In genomic region chr8:12105106-12105901, GRCm38 (mm10) we compare ENCODE assay signal across 12 mouse cellular contexts.
DNase-seq lines count a peak whose midpoint lies in the region; ATAC-seq and TF ChIP-seq lines count a peak whose summit lies in the region.
"Had no signal": no experiment of that assay in that cellular context is flagged by ENCODE, and none has a peak within 500 bp of the region (broad histone marks: within the 10 kb centered on the region; RNA-seq: fewer than 3 reads in every experiment).

No protein-coding gene starts in this region.

- no peak for TF ChIP-seq EP300 in stomach, postnatal 0 days (optimal IDR thresholded peaks at IDR 0.05)

- H3K9ac ChIP-seq in forebrain, embryonic 13.5 days = peak overlapping the region; percentile 35; the same call in 1 of the 2 replicates
- peak overlapping the region; percentile 31; the same call in 1 of the 2 replicates for H3K9ac ChIP-seq in midbrain, embryonic 11.5 days (ENCODE audit: low read length)
- no peak overlapping the region for H3K9ac ChIP-seq in stomach, postnatal 0 days (ENCODE audit: low read length)

- no peak for DNase-seq in layer of hippocampus, adult 2 months (ENCODE audit: low spot score in 2 of 2)
- DNase-seq in layer of hippocampus, postnatal 25 days (ENCODE audit: extremely low spot score in 1 of 2, low spot score in 1 of 2) = no peak
- DNase-seq in midbrain, embryonic 11.5 days (ENCODE audit: low spot score, missing footprints) = peak; percentile 93
- DNase-seq in stomach, postnatal 0 days (ENCODE audit: low spot score) = no peak
- no peak for DNase-seq in adrenal gland, adult 8-10 months
- DNase-seq in cerebellum, adult 18-20 months = no peak
- DNase-seq: cerebellum, adult 2 months; heart, postnatal 4 days; right cerebral cortex, postnatal 14 days; thymus, postnatal 36 days had no signal

- H3K27me3 ChIP-seq in forebrain, embryonic 13.5 days = peaks cover 41% of the 10 kb centered on the region
- peaks cover 17% of the 10 kb centered on the region for H3K27me3 ChIP-seq in midbrain, embryonic 11.5 days (ENCODE audit: control insufficient read depth, insufficient read depth, low read length)
- no peaks in the 10 kb centered on the region for H3K27me3 ChIP-seq in stomach, postnatal 0 days (ENCODE audit: control insufficient read depth, insufficient read depth, low read length)

- H3K4me3 ChIP-seq in layer of hippocampus, adult 2 months = no peak overlapping the region
- H3K4me3 ChIP-seq in forebrain, embryonic 13.5 days = no peak overlapping the region
- H3K4me3 ChIP-seq in midbrain, embryonic 11.5 days (ENCODE audit: low read depth, low read length) = no peak overlapping the region
- H3K4me3 ChIP-seq in stomach, postnatal 0 days (ENCODE audit: low read depth, low read length) = no peak overlapping the region

- peaks cover 45% of the 10 kb centered on the region for H3K4me1 ChIP-seq in forebrain, embryonic 13.5 days
- H3K4me1 ChIP-seq in midbrain, embryonic 11.5 days (ENCODE audit: control insufficient read depth, insufficient read depth, low read length) = peaks cover 32% of the 10 kb centered on the region
- no peaks in the 10 kb centered on the region for H3K4me1 ChIP-seq in stomach, postnatal 0 days (replicated peaks; ENCODE audit: control insufficient read depth, insufficient read depth)

- no peaks in the 10 kb centered on the region for H3K9me3 ChIP-seq in forebrain, embryonic 13.5 days (replicated peaks)
- H3K9me3 ChIP-seq in midbrain, embryonic 11.5 days (ENCODE audit: control insufficient read depth, low read length) = no peaks in the 10 kb centered on the region; the same call in 1 of the 2 replicates
- no peaks in the 10 kb centered on the region for H3K9me3 ChIP-seq in stomach, postnatal 0 days (ENCODE audit: control insufficient read depth, low read length)

- no peaks in the 10 kb centered on the region for H3K36me3 ChIP-seq in forebrain, embryonic 13.5 days (ENCODE audit: poor library complexity, severe bottlenecking)
- H3K36me3 ChIP-seq in midbrain, embryonic 11.5 days (ENCODE audit: control insufficient read depth, insufficient read depth, low read length) = no peaks in the 10 kb centered on the region
- H3K36me3 ChIP-seq in stomach, postnatal 0 days (ENCODE audit: control insufficient read depth, insufficient read depth, low read length) = no peaks in the 10 kb centered on the region

- peak; percentile 64; the same call in 1 of the 2 replicates for ATAC-seq in forebrain, embryonic 13.5 days
- peak; percentile 84 for ATAC-seq in midbrain, embryonic 11.5 days (ENCODE audit: low FRiP score)
- ATAC-seq in stomach, postnatal 0 days (ENCODE audit: low FRiP score, low TSS enrichment) = no peak
- no peak for ATAC-seq in inflammation-experienced regulatory T-cells, adult 6 months

- peak; percentile 36 for TF ChIP-seq CTCF in layer of hippocampus, adult 2 months (conservative IDR thresholded peaks at IDR 0.05)
- TF ChIP-seq CTCF in stomach, postnatal 0 days (IDR thresholded peaks at IDR 0.05; ENCODE audit: low read depth) = 0 out of 2 replicates have a peak, but pooled peaks have one; percentile 11

- peak overlapping the region; percentile 29 for H3K4me2 ChIP-seq in forebrain, embryonic 13.5 days
- peak overlapping the region; percentile 20; the same call in 1 of the 2 replicates for H3K4me2 ChIP-seq in midbrain, embryonic 11.5 days
- no peak overlapping the region for H3K4me2 ChIP-seq in stomach, postnatal 0 days (replicated peaks; ENCODE audit: low read depth)

- 2% methylated on average over 15 of the region's 15 CpGs for WGBS in forebrain, embryonic 13.5 days
- WGBS in midbrain, embryonic 11.5 days = 6% methylated on average over 15 of the region's 15 CpGs
- WGBS in stomach, postnatal 0 days = 56% methylated on average over 15 of the region's 15 CpGs

- H3K27ac ChIP-seq in layer of hippocampus, adult 2 months = no peak overlapping the region
- H3K27ac ChIP-seq in forebrain, embryonic 13.5 days = peak overlapping the region; percentile 71
- H3K27ac ChIP-seq in midbrain, embryonic 11.5 days (ENCODE audit: low read depth, low read length) = peak overlapping the region; percentile 23; the same call in 1 of the 2 replicates
- H3K27ac ChIP-seq in stomach, postnatal 0 days (replicated peaks) = no peak overlapping the region

Comparison
In these comparisons a context has a peak if more than half of its experiments do, and no peak if none do; other contexts are left out.
1. H3K27ac ChIP-seq: peak in forebrain, embryonic 13.5 days (single experiment) and midbrain, embryonic 11.5 days (single experiment); none in layer of hippocampus, adult 2 months (single experiment) and stomach, postnatal 0 days (single experiment).
2. ATAC-seq: peak in forebrain, embryonic 13.5 days (single experiment) and midbrain, embryonic 11.5 days (single experiment); none in stomach, postnatal 0 days (single experiment) and inflammation-experienced regulatory T-cells, adult 6 months (single experiment).